Mouse (Mus musculus): Measurements from ENCODE around the gene Dnal4.

DNA sequence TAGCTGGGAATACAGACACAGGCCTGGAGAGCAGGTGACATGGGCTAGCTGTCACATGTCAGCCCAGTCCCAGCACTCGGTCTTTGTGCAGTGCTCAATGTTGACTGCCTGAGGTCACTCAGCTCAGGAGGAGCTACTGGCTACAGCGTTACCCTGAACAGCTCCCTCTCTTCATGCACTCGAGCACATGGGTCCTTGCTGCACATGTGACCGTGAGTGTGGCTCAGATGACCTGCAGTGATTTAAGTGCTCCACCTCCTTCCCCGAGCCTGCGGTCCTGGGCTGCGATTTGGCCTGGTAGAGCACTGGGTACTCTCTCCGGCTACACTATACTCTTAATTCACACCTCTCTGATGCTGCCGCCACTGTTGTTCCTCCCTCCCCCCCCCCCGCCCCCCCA is 11.5 kb downstream of the Dnal4 start:
- TF ChIP-seq POLR2A (IDR thresholded peaks at IDR 0.05; ENCODE audit: extremely low read depth, insufficient read depth, low read length) = no peak
- TF ChIP-seq CTCF (IDR thresholded peaks at IDR 0.05; ENCODE audit: extremely low read depth, insufficient read depth, low read length) = no peak
